Mouse (Mus musculus): ENCODE data around the gene Hoxd8. TPM values are rescaled to one million over a fixed set of nuclear protein-coding genes. Genes with fewer than 3 reads are reported as not detected.

The Hoxd8 gene
- total RNA-seq, 2 experiments from 2014 or later: 11.7 to 30.6 TPM

GRCm38 (mm10) chr2:74714881-74715280, 10.5 kb downstream of the Hoxd8 start:
- DNase-seq: no peak

GRCm38 (mm10) chr2:74715504-74716241, 11.3 kb downstream of the Hoxd8 start:
- peak; percentile 79 for DNase-seq

GRCm38 (mm10) chr2:74720384-74720783, 16.0 kb downstream of the Hoxd8 start:
- no peak for DNase-seq

GRCm38 (mm10) chr2:74720955-74721491, 16.6 kb downstream of the Hoxd8 start:
- no peak for DNase-seq

GRCm38 (mm10) chr2:74721882-74722281, 17.5 kb downstream of the Hoxd8 start:
- DNase-seq: no peak

- no peak for DNase-seq
Observed at GRCm38 (mm10) chr2:74722949-74723348, 18.5 kb downstream of the Hoxd8 start.

- no peak for DNase-seq
Observed at GRCm38 (mm10) chr2:74724244-74725015, 20.0 kb downstream of the Hoxd8 start.

- DNase-seq: no peak
Observed at GRCm38 (mm10) chr2:74725171-74725570, 20.8 kb downstream of the Hoxd8 start.

- DNase-seq: no peak
Observed at GRCm38 (mm10) chr2:74726551-74726950, 22.1 kb downstream of the Hoxd8 start, which contains the start of gene Gm28230. TSS of gene Gm28230 (plus strand) at chr2:74726728.

GRCm38 (mm10) chr2:74726973-74727639, 22.7 kb downstream of the Hoxd8 start:
- no peak for DNase-seq

- no peak for DNase-seq
Observed at GRCm38 (mm10) chr2:74727640-74728302, 23.4 kb downstream of the Hoxd8 start.

GRCm38 (mm10) chr2:74728303-74728680, 23.9 kb downstream of the Hoxd8 start:
- no peak for DNase-seq

GRCm38 (mm10) chr2:74730331-74730730, 25.9 kb downstream of the Hoxd8 start:
- no peak for DNase-seq

- no peak for DNase-seq
Observed at GRCm38 (mm10) chr2:74731055-74731454, 26.6 kb downstream of the Hoxd8 start.

GRCm38 (mm10) chr2:74731799-74732512, 27.5 kb downstream of the Hoxd8 start:
- no peak for DNase-seq

- DNase-seq: no peak
Observed at GRCm38 (mm10) chr2:74732513-74733316, 28.3 kb downstream of the Hoxd8 start.

- no peak for DNase-seq
Observed at GRCm38 (mm10) chr2:74733317-74733661, 28.9 kb downstream of the Hoxd8 start.

- DNase-seq: no peak
Observed at GRCm38 (mm10) chr2:74733765-74734164, 29.4 kb downstream of the Hoxd8 start.

- DNase-seq: no peak
Observed at GRCm38 (mm10) chr2:74734451-74734850, 30.0 kb downstream of the Hoxd8 start.

GRCm38 (mm10) chr2:74734996-74735811, 30.8 kb downstream of the Hoxd8 start:
- DNase-seq: no peak

Measured in gastrocnemius, postnatal 25 days (tissue).